In genomic region chr4:97891063-97891462, GRCm38 (mm10) we compare ENCODE assay signal across 29 mouse cellular contexts.
DNase-seq lines count a peak whose midpoint lies in the region; ATAC-seq and TF ChIP-seq lines count a peak whose summit lies in the region.
"Had no signal": no experiment of that assay in that cellular context is flagged by ENCODE, and none has a peak within 500 bp of the region (broad histone marks: within the 10 kb centered on the region; RNA-seq: fewer than 3 reads in every experiment).

No protein-coding gene starts in this region.

- peak; percentile 47 to 50; a peak in 3 of 4 replicates for TF ChIP-seq EP300 in MEL (IDR thresholded peaks at IDR 0.05; ENCODE audit: low read depth in 1 of 2, low read length in 2 of 2)

- no peaks in the 10 kb centered on the region for H3K9me3 ChIP-seq in liver, embryonic 13.5 days (replicated peaks)
- H3K9me3 ChIP-seq in MEL (replicated peaks; ENCODE audit: insufficient read depth, low read length) = no peaks in the 10 kb centered on the region
- H3K9me3 ChIP-seq: forebrain, embryonic 12.5 days; hindbrain, embryonic 12.5 days; intestine, embryonic 15.5 days; limb, embryonic 10.5 days; limb, embryonic 15.5 days; lung, embryonic 15.5 days; stomach, embryonic 15.5 days had no signal

- no peak overlapping the region for H3K4me2 ChIP-seq in liver, embryonic 13.5 days
- H3K4me2 ChIP-seq: forebrain, embryonic 12.5 days; heart, embryonic 11.5 days; hindbrain, embryonic 12.5 days; intestine, embryonic 15.5 days; limb, embryonic 15.5 days; lung, embryonic 15.5 days; stomach, embryonic 15.5 days had no signal

- ATAC-seq in liver, embryonic 13.5 days (ENCODE audit: low read depth) = peak; percentile 55; the same call in 1 of the 2 replicates
- ATAC-seq in erythroid progenitor cell, adult 5-6 weeks (replicated peaks; ENCODE audit: low FRiP score, poor library complexity, severe bottlenecking) = 0 out of 2 replicates have a peak, but pooled peaks have one; percentile 13
- ATAC-seq in cerebellum, adult (ENCODE audit: insufficient number of reproducible peaks, low FRiP score, low TSS enrichment) = no peak
- ATAC-seq: forebrain, postnatal 0 days; hindbrain, postnatal 0 days; intestine, embryonic 15.5 days; midbrain, embryonic 16.5 days had no signal

- WGBS in liver, embryonic 13.5 days (ENCODE audit: insufficient replicate concordance) = 28% methylated on average over 3 of the region's 3 CpGs

- no peak overlapping the region for H3K27ac ChIP-seq in liver, embryonic 13.5 days
- peak overlapping the region; percentile 30; the same call in 1 of the 2 replicates for H3K27ac ChIP-seq in MEL (ENCODE audit: control insufficient read depth, low read depth, low read length)
- H3K27ac ChIP-seq: forebrain, embryonic 12.5 days; hindbrain, embryonic 12.5 days; hindbrain, postnatal 0 days; intestine, embryonic 15.5 days; limb, embryonic 10.5 days; limb, embryonic 15.5 days; lung, embryonic 15.5 days; stomach, embryonic 15.5 days had no signal

- H3K4me1 ChIP-seq in liver, embryonic 13.5 days (replicated peaks) = peaks cover 8% of the 10 kb centered on the region; the same call in 1 of the 2 replicates
- H3K4me1 ChIP-seq in MEL (ENCODE audit: control insufficient read depth in 1 of 2, insufficient read depth in 2 of 2, low read length in 2 of 2) = peaks cover 36% of the 10 kb centered on the region in 2 experiments
- H3K4me1 ChIP-seq: hindbrain, embryonic 12.5 days; intestine, embryonic 15.5 days; limb, embryonic 10.5 days had no signal

- H3K27me3 ChIP-seq in liver, embryonic 13.5 days = no peaks in the 10 kb centered on the region
- no peaks in the 10 kb centered on the region for H3K27me3 ChIP-seq in MEL (ENCODE audit: control insufficient read depth in 1 of 2, insufficient read depth in 2 of 2, low read length in 2 of 2)
- H3K27me3 ChIP-seq: forebrain, embryonic 12.5 days; hindbrain, embryonic 12.5 days; intestine, embryonic 15.5 days; limb, embryonic 15.5 days; lung, embryonic 15.5 days; stomach, embryonic 15.5 days had no signal

- H3K9ac ChIP-seq in liver, embryonic 13.5 days = no peak overlapping the region
- no peak overlapping the region for H3K9ac ChIP-seq in MEL (ENCODE audit: control insufficient read depth, low read depth, low read length, poor library complexity, severe bottlenecking)
- H3K9ac ChIP-seq: forebrain, embryonic 12.5 days; forebrain, postnatal 0 days; hindbrain, embryonic 12.5 days; intestine, embryonic 15.5 days; limb, embryonic 15.5 days; lung, embryonic 15.5 days; stomach, embryonic 15.5 days had no signal

- DNase-seq in liver, embryonic 13.5 days = no peak
- DNase-seq in liver (no peak), MEL (ENCODE audit: low read depth, low spot score) (peak; percentile 58)
- no peak for DNase-seq in left cerebral cortex, postnatal 14 days (ENCODE audit: low spot score in 2 of 2)
- DNase-seq: adrenal gland, postnatal 14 days; cerebellum, adult 18-20 months; cerebellum, postnatal 10 days; forebrain, postnatal 0 days; gastrocnemius, postnatal 25 days; heart, adult 18-20 months; heart, postnatal 36 days; kidney, adult 2 months; kidney, postnatal 36 days; layer of hippocampus, postnatal 36 days; lung, postnatal 36 days; right cerebral cortex, postnatal 25 days had no signal

- no peak for TF ChIP-seq CTCF in MEL (IDR thresholded peaks at IDR 0.05 in 2 of 3, conservative IDR thresholded peaks at IDR 0.05 in 1 of 3; ENCODE audit: control insufficient read depth in 1 of 3, insufficient read depth in 1 of 3, low read depth in 2 of 3, low read length in 3 of 3, poor library complexity in 1 of 3, severe bottlenecking in 1 of 3)

- no peaks in the 10 kb centered on the region for H3K36me3 ChIP-seq in liver, embryonic 13.5 days
- H3K36me3 ChIP-seq in MEL (ENCODE audit: control insufficient read depth in 1 of 2, insufficient read depth in 2 of 2, low read length in 2 of 2) = peaks cover 9 to 61% of the 10 kb centered on the region in 2 experiments
- H3K36me3 ChIP-seq: hindbrain, embryonic 12.5 days; intestine, embryonic 15.5 days; limb, embryonic 10.5 days; limb, embryonic 15.5 days; lung, embryonic 15.5 days; stomach, embryonic 15.5 days had no signal

- intact Hi-C loops in left cerebral cortex, postnatal 14 days (cut with DNase I) = no loop called here

- no peak for TF ChIP-seq POLR2A in MEL (IDR thresholded peaks at IDR 0.05; ENCODE audit: control insufficient read depth in 1 of 2, insufficient read depth in 1 of 2, low read depth in 1 of 2, low read length in 2 of 2, poor library complexity in 1 of 2)

- TF ChIP-seq RAD21 in MEL (IDR thresholded peaks at IDR 0.05; ENCODE audit: low read depth, low read length) = no peak

- H3K79me2 ChIP-seq in MEL (ENCODE audit: control insufficient read depth, insufficient read depth, low read length, poor library complexity) = peaks cover 24% of the 10 kb centered on the region

- no peak overlapping the region for H3K4me3 ChIP-seq in liver, embryonic 13.5 days (replicated peaks)
- H3K4me3 ChIP-seq in MEL (ENCODE audit: control insufficient read depth in 1 of 2, insufficient read depth in 1 of 2, low read depth in 2 of 2, low read length in 2 of 2) = no peak overlapping the region
- H3K4me3 ChIP-seq: erythroblast, embryonic 14.5 days; forebrain, embryonic 12.5 days; hindbrain, embryonic 12.5 days; intestine, embryonic 15.5 days; limb, embryonic 10.5 days; limb, embryonic 15.5 days; lung, embryonic 15.5 days; stomach, embryonic 15.5 days had no signal

TF ChIP-seq in MEL, 35 proteins besides CTCF, POLR2A, EP300 and RAD21:
- TF ChIP-seq ETS1 (IDR thresholded peaks at IDR 0.05; ENCODE audit: low read depth, low read length) = peak; percentile 60; the same call in 1 of the 2 replicates
- TF ChIP-seq JUND (IDR thresholded peaks at IDR 0.05; ENCODE audit: low read depth, low read length) = no peak
- peak; percentile 22; the same call in 1 of the 2 replicates for TF ChIP-seq MYB (IDR thresholded peaks at IDR 0.05; ENCODE audit: low read depth, low read length)
- TF ChIP-seq ZNF384 (IDR thresholded peaks at IDR 0.05; ENCODE audit: low read depth, low read length) = peak; percentile 47; the same call in 1 of the 2 replicates
- TF ChIP-seq ELF1 (IDR thresholded peaks at IDR 0.05; ENCODE audit: low read depth, low read length) = no peak
- TF ChIP-seq TAL1 (IDR thresholded peaks at IDR 0.05; ENCODE audit: low read length) = no peak
- TF ChIP-seq TBP (IDR thresholded peaks at IDR 0.05; ENCODE audit: low read depth, low read length) = no peak
- no peak for TF ChIP-seq ZMIZ1 (IDR thresholded peaks at IDR 0.05; ENCODE audit: low read depth, low read length)
- no peak for TF ChIP-seq POLR2AphosphoS5 (IDR thresholded peaks at IDR 0.05; ENCODE audit: borderline replicate concordance, low read depth, low read length)
- peak; percentile 61 for TF ChIP-seq TCF12 (IDR thresholded peaks at IDR 0.05; ENCODE audit: low read depth, low read length)
- no peak for TF ChIP-seq HCFC1 (IDR thresholded peaks at IDR 0.05; ENCODE audit: low read depth, low read length)
- peak; percentile 46; the same call in 1 of the 2 replicates for TF ChIP-seq GATA1 (IDR thresholded peaks at IDR 0.05; ENCODE audit: low read depth, low read length)
- TF ChIP-seq RCOR1 (IDR thresholded peaks at IDR 0.05; ENCODE audit: low read depth, low read length) = no peak
- no peak for TF ChIP-seq NELFE (IDR thresholded peaks at IDR 0.05; ENCODE audit: low read depth, low read length)
- no peak for TF ChIP-seq NRF1 (IDR thresholded peaks at IDR 0.05; ENCODE audit: insufficient read depth, low read depth, low read length, poor library complexity, severe bottlenecking)
- TF ChIP-seq MYC (IDR thresholded peaks at IDR 0.05; ENCODE audit: low read depth, low read length) = no peak
- no peak for TF ChIP-seq GABPA (IDR thresholded peaks at IDR 0.05; ENCODE audit: low read depth, low read length)
- 0 out of 2 replicates have a peak, but pooled peaks have one; percentile 17 for TF ChIP-seq BHLHE40 (IDR thresholded peaks at IDR 0.05; ENCODE audit: borderline replicate concordance, low read depth, low read length)
- peak; percentile 51; the same call in 1 of the 2 replicates for TF ChIP-seq SIN3A (IDR thresholded peaks at IDR 0.05; ENCODE audit: low read length)
- TF ChIP-seq MXI1 (IDR thresholded peaks at IDR 0.05; ENCODE audit: low read depth, low read length) = peak; percentile 20; the same call in 1 of the 2 replicates
- TF ChIP-seq E2F4 (IDR thresholded peaks at IDR 0.05; ENCODE audit: borderline replicate concordance, low read depth, low read length) = no peak
- no peak for TF ChIP-seq USF2 (IDR thresholded peaks at IDR 0.05; ENCODE audit: borderline replicate concordance in 1 of 2, insufficient read depth in 1 of 2, low read depth in 1 of 2, low read length in 2 of 2)
- no peak for TF ChIP-seq CHD1 (IDR thresholded peaks at IDR 0.05; ENCODE audit: low read depth, low read length)
- no peak for TF ChIP-seq USF1 (IDR thresholded peaks at IDR 0.05; ENCODE audit: low read depth, low read length)
